Mouse (Mus musculus) erythroblast, embryonic 14.5 days (primary cell): Measurements from ENCODE around the gene Morc4. TPM values are rescaled to one million over a fixed set of nuclear protein-coding genes. Genes with fewer than 3 reads are reported as not detected.

ENCODE experiments used
- H3K27me3 ChIP-seq: 2 replicates; pipeline ENCODE4 v1.6.1; 2012; ENCODE audit warnings: inconsistent platforms; ENCODE audit not compliant: control insufficient read depth
- H3K36me3 ChIP-seq: 2 replicates; pipeline ENCODE4 v1.6.1; 2012; ENCODE audit warnings: mild to moderate bottlenecking, inconsistent platforms; ENCODE audit not compliant: control insufficient read depth
- H3K4me1 ChIP-seq: 2 replicates; pipeline ENCODE4 v1.6.1; 2012; ENCODE audit warnings: inconsistent platforms; ENCODE audit not compliant: control insufficient read depth
- H3K4me3 ChIP-seq: replicated peaks from 2 replicates; pipeline ENCODE3; 2012; ENCODE audit warnings: moderate library complexity, mild to moderate bottlenecking, inconsistent platforms
- H3K9me3 ChIP-seq: 2 replicates; pipeline ENCODE4 v1.6.1; 2012; ENCODE audit warnings: low read length, inconsistent platforms, mixed read lengths; ENCODE audit not compliant: control insufficient read depth
- GATA1 ChIP-seq: IDR thresholded peaks from 2 replicates; pipeline ENCODE4 v1.6.1; 2012; ENCODE audit warnings: low read length, inconsistent platforms, mixed read lengths
- TAL1 ChIP-seq: IDR thresholded peaks from 3 replicates; pipeline ENCODE4 v1.6.1; 2012; ENCODE audit warnings: low read length, inconsistent platforms, mixed read lengths
- polyA plus RNA-seq: library from polyadenylated mRNA; stranded (reverse); fragments of >175 nt; gene quantifications from 2 replicates; pipeline ENCODE4 v1.2.3, GENCODE M21; 2012

Gene Morc4
- 0.10 and 0.17 TPM in 2 replicates for polyA plus RNA-seq

- H3K4me1 ChIP-seq, result peaks cover 5% of the 10 kb centered on the region
- no peak for TF ChIP-seq GATA1
- TF ChIP-seq TAL1, result no peak
- H3K4me3 ChIP-seq, result peak within 1 kb of the TSS; percentile 60
- peaks cover 16% of the 10 kb centered on the region for H3K27me3 ChIP-seq
- H3K9me3 ChIP-seq, result peaks cover 7% of the 10 kb centered on the region
- no peaks in the 10 kb centered on the region for H3K36me3 ChIP-seq
Observed at GRCm38 (mm10) chrX:139870938-139871791, at the start of gene Morc4. Gene Morc4, minus strand, starts transcription at chrX:139871677.

DNA sequence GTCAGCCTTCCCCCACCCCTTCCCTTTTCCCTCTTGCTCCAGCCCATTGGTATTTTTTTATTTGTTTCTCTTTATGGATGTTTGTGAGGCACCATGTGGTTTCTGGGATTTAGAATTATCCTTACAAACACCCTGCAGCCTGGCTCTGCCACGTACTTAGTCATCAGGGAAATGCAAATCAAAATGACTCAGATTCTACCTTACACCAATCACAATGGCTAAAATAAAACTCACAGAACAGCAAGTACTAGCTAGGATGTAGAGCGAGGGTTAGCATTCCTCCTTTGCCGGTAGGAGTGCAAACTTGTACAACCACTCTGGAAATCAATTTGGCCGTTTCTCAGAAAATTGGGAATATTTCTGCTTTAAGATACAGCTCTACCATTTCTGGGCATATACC is 49.1 kb upstream of the Morc4 start:
- TF ChIP-seq GATA1 (no peak), TAL1 (no peak)
- no peak overlapping the region for H3K4me3 ChIP-seq
- H3K4me1 ChIP-seq, result no peaks in the 10 kb centered on the region
- no peaks in the 10 kb centered on the region for H3K27me3 ChIP-seq
- no peaks in the 10 kb centered on the region for H3K9me3 ChIP-seq
- H3K36me3 ChIP-seq, result no peaks in the 10 kb centered on the region

DNA sequence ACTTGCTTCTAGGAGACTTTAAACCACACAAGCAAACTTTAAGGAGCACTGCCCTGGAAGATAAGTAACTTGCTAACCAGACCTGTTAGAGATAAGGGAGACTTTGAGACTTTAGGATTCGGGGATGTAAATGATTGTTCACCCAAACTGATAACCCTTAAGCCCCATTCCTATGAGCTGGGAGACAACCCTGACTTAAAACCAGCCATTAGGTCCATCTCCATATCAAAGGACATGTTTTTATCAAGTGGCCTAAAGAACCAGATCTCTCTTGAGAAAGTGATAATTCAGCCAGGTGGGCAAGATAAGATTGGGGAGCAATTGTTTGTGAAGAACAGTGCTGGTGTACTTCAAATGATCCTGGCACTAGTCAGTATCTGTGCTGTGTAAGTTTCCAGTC is 19.9 kb upstream of the Morc4 start:
- Histone ChIP-seq H3K4me1 (no peaks in the 10 kb centered on the region), H3K4me3 (no peak overlapping the region), H3K36me3 (no peaks in the 10 kb centered on the region), H3K9me3 (no peaks in the 10 kb centered on the region), H3K27me3 (no peaks in the 10 kb centered on the region)
- TF ChIP-seq GATA1 (no peak), TAL1 (no peak)

GRCm38 (mm10) chrX:139883221-139883620 is 11.7 kb upstream of the Morc4 start:
- Histone ChIP-seq H3K9me3 (no peaks in the 10 kb centered on the region), H3K36me3 (no peaks in the 10 kb centered on the region), H3K4me1 (no peaks in the 10 kb centered on the region), H3K27me3 (no peaks in the 10 kb centered on the region), H3K4me3 (no peak overlapping the region)
- TF ChIP-seq TAL1 (no peak), GATA1 (no peak)

DNA sequence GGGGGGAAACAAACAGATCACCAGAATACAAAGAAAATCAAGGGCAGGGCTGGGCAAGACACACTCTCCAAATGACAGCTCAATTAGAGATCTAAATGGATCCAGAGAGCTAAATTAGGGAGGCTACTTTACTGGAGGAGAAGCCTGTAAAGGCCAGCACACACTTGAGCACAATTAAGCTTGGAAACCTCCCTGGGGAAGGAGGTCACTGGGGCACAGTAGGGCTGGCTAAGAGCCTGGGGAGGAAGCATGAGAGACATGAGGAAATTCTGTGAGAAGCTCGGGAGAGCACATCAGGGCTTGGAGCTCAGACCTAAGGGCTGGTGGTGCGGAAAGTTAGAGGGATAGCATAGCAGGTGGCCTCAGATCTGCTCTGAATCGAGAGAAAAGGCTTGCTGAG is 6.5 kb upstream of the Morc4 start:
- no peaks in the 10 kb centered on the region; the same call in 1 of the 2 replicates for H3K27me3 ChIP-seq
- H3K9me3 ChIP-seq, result no peaks in the 10 kb centered on the region
- H3K36me3 ChIP-seq, result no peaks in the 10 kb centered on the region
- no peaks in the 10 kb centered on the region for H3K4me1 ChIP-seq
- no peak overlapping the region for H3K4me3 ChIP-seq
- TF ChIP-seq GATA1 (no peak), TAL1 (no peak)

DNA sequence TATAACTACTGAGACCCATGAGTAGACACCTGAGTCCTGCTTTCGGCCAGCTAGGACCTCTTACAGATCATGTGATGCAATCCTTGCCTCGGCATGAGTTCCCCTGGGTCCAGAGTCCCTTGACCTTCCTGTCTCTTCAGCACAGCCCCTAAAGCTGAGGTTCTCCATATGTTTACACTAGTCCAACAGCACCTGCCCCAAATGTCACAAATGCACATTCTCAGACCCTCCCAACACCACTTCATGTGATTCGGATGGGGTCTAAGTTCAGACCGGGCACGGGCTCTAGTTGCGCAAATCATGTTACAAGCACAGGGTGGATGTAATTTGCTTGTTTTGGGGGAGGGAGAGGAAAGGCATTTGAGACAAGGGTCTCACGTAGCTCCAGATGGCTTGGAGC is 5.6 kb upstream of the Morc4 start:
- Histone ChIP-seq H3K36me3 (no peaks in the 10 kb centered on the region), H3K27me3 (peaks cover 5% of the 10 kb centered on the region; the same call in 1 of the 2 replicates), H3K9me3 (no peaks in the 10 kb centered on the region), H3K4me1 (no peaks in the 10 kb centered on the region), H3K4me3 (no peak overlapping the region)
- TF ChIP-seq GATA1 (no peak), TAL1 (no peak)

GRCm38 (mm10) chrX:139870300-139870711 is 1.2 kb downstream of the Morc4 start:
- Histone ChIP-seq H3K27me3 (peaks cover 16% of the 10 kb centered on the region), H3K36me3 (no peaks in the 10 kb centered on the region), H3K4me1 (peaks cover 5% of the 10 kb centered on the region), H3K4me3 (peak overlapping the region; percentile 60), H3K9me3 (peaks cover 7% of the 10 kb centered on the region)
- TF ChIP-seq GATA1, result no peak
- TF ChIP-seq TAL1, result no peak

GRCm38 (mm10) chrX:139859402-139859801 is 12.1 kb downstream of the Morc4 start:
- Histone ChIP-seq H3K4me1 (no peaks in the 10 kb centered on the region), H3K27me3 (no peaks in the 10 kb centered on the region), H3K9me3 (no peaks in the 10 kb centered on the region), H3K36me3 (no peaks in the 10 kb centered on the region), H3K4me3 (no peak overlapping the region)
- no peak for TF ChIP-seq TAL1
- TF ChIP-seq GATA1, result no peak

DNA sequence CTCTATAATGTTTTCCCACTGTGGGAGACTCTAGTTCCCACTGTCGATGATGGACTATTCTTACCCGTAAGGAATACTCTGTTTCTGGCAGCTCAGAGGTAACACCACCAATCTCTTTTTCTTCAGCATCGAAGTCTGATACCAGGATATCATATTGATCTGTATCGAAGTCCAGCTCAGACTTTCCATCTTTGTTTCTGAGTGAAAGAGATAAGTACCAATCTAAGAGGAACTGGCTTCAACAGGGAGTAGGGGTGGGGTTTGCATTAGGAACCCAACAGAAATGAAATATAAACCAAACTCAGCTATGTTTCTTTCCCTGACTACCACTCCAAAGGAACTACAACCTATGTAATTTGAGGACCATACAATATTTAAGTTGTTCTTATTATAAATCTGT is 16.7 kb downstream of the Morc4 start:
- no peaks in the 10 kb centered on the region for H3K36me3 ChIP-seq
- TF ChIP-seq GATA1 (no peak), TAL1 (no peak)
- H3K4me3 ChIP-seq, result no peak overlapping the region
- H3K9me3 ChIP-seq, result no peaks in the 10 kb centered on the region
- no peaks in the 10 kb centered on the region for H3K4me1 ChIP-seq
- no peaks in the 10 kb centered on the region for H3K27me3 ChIP-seq
